Mouse (Mus musculus) cerebellum, adult 2 months (tissue): Measurements from ENCODE around the gene Phospho1.

Source experiments
- CTCF ChIP-seq: fragments of 200-500 bp; IDR thresholded peaks from 2 replicates; pipeline ENCODE4 v1.5.1; 2011; ENCODE audit warnings: low read depth, mild to moderate bottlenecking, control low read depth, low read length, moderate library complexity, borderline replicate concordance; ENCODE audit not compliant: insufficient read depth
- POLR2A ChIP-seq: fragments of 200-500 bp; IDR thresholded peaks from 2 replicates; pipeline ENCODE4 v1.6.1; 2011; ENCODE audit warnings: low read length, control low read depth, borderline replicate concordance; ENCODE audit not compliant: insufficient read depth

- TF ChIP-seq CTCF (no peak), POLR2A (no peak)
These were observed 5.3 kb downstream of the Phospho1 start for GRCm38 (mm10) chr11:95829526-95830050.
